Mouse (Mus musculus) ES-Bruce4 (cell line): ENCODE results near the gene Dao.

Experiments used
- CTCF ChIP-seq: IDR thresholded peaks from one replicate; pipeline ENCODE4 v1.8.1; 2011; ENCODE audit warnings: low read depth, low read length
- POLR2A ChIP-seq: IDR thresholded peaks from one replicate; pipeline ENCODE4 v1.8.1; 2011; ENCODE audit warnings: low read length; ENCODE audit not compliant: insufficient read depth

DNA sequence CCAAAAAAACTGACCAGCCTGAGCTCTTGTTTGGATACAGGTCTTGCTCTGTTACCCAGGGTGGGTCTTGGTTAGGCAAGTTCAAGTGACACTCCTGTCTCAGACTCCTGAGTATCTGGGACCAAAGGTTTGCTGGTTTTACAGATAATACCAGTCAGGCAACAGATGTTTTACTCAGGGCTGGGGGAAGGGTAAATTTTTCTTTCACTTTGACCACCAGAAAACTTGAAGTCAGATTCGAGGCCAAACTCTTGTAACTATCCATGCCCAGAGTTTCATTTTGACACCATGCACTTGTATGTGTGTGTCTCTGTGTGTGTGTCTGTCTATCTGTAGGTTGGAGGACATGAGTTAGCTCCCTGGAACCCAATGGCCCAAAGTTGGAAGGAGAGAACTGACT is 23.0 kb upstream of the Dao start:
- TF ChIP-seq CTCF, result no peak
- TF ChIP-seq POLR2A, result no peak
